Mouse (Mus musculus): ENCODE measurements around the gene Eif2b3. TPM values are rescaled to one million over a fixed set of nuclear protein-coding genes. Genes with fewer than 3 reads are reported as not detected.

Gene Eif2b3
- polyA plus RNA-seq, 1 experiment = 41.6 TPM

DNA sequence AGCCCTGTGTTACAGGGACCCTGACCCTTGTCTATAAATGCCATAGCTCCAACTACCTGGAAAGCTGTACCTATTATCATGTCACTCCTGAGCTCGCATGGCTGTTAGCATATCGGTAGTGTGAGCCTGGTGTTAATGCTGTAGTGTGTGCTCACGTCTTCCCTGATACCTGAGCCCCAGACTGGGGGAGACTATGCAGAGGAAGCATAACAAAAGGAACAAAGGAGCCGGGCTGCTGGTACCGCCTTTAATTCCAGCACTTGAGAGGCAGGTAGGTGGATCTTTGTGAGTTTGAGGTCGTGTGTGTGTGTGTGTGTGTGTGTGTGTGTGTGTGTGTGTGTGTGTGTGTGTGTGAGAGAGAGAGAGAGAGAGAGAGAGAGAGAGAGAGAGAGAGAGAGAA lies 29.5 kb upstream of the Eif2b3 start:
- no peak overlapping the region for H3ac ChIP-seq (ENCODE audit: control insufficient read depth, insufficient read length, low read depth)
- no peaks in the 10 kb centered on the region for H3K79me2 ChIP-seq (ENCODE audit: control insufficient read depth, insufficient read depth)
- no peaks in the 10 kb centered on the region for H3K27me3 ChIP-seq (ENCODE audit: control insufficient read depth, insufficient read depth, insufficient read length)
- H3K79me3 ChIP-seq (ENCODE audit: low read depth) = no peaks in the 10 kb centered on the region
- no peak for TF ChIP-seq CTCF (IDR thresholded peaks at IDR 0.05; ENCODE audit: control insufficient read depth, insufficient read depth, insufficient read length)
- H3K4me3 ChIP-seq (ENCODE audit: insufficient read depth, poor library complexity, severe bottlenecking) = no peak overlapping the region
- no peaks in the 10 kb centered on the region for H3K36me3 ChIP-seq (ENCODE audit: control insufficient read depth, insufficient read depth)

DNA sequence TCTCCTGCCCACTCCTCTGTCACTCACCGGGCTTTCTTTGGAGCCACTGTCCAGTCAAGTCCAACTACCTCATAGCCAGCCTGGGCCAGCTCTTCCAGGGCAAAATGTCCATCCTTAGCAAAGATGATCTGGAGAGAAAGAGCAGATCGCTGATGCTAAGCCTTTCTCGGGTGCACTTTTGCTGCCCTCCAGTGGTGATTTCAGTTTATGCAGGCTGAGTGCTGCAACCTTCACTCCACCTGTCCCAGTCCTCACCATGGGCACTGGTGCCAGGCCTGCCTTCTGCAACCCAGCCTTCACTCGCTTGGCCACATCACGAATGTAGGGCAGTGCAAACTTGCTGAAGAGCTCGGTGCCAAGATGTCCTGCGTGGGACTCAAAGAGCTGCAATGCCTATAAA lies 27.8 kb upstream of the Eif2b3 start:
- no peaks in the 10 kb centered on the region for H3K79me3 ChIP-seq (ENCODE audit: low read depth)
- peak; percentile 87 for TF ChIP-seq CTCF (IDR thresholded peaks at IDR 0.05; ENCODE audit: control insufficient read depth, insufficient read depth, insufficient read length)
- TF ChIP-seq MAX (IDR thresholded peaks at IDR 0.05) = no peak
- no peaks in the 10 kb centered on the region for H3K36me3 ChIP-seq (ENCODE audit: control insufficient read depth, insufficient read depth)
- no peaks in the 10 kb centered on the region for H3K79me2 ChIP-seq (ENCODE audit: control insufficient read depth, insufficient read depth)
- H3K4me3 ChIP-seq (ENCODE audit: insufficient read depth, poor library complexity, severe bottlenecking) = no peak overlapping the region
- H3K27me3 ChIP-seq (ENCODE audit: control insufficient read depth, insufficient read depth, insufficient read length) = no peaks in the 10 kb centered on the region
- H3ac ChIP-seq (ENCODE audit: control insufficient read depth, insufficient read length, low read depth) = no peak overlapping the region

GRCm38 (mm10) chr4:116993672-116994621 lies 25.3 kb upstream of the Eif2b3 start, which contains the start of gene Urod:
Gene Urod (minus strand): TSS chr4:116994413.
- Histone ChIP-seq H3K79me2 (ENCODE audit: control insufficient read depth, insufficient read depth) (no peaks in the 10 kb centered on the region), H3K79me3 (ENCODE audit: low read depth) (no peaks in the 10 kb centered on the region)
- TF ChIP-seq MYOG (IDR thresholded peaks at IDR 0.05; ENCODE audit: control insufficient read depth, extremely low read depth, insufficient read length) (no peak), FOSL1 (IDR thresholded peaks at IDR 0.05; ENCODE audit: insufficient read depth, low read length, poor library complexity, severe bottlenecking) (no peak), CEBPB (IDR thresholded peaks at IDR 0.05; ENCODE audit: low read depth) (no peak), MAX (IDR thresholded peaks at IDR 0.05) (peak; percentile 91), CTCF (IDR thresholded peaks at IDR 0.05; ENCODE audit: control insufficient read depth, insufficient read depth, insufficient read length) (no peak), MYOD1 (IDR thresholded peaks at IDR 0.05; ENCODE audit: control insufficient read depth, insufficient read length, low read depth) (peak; percentile 83), USF1 (IDR thresholded peaks at IDR 0.05; ENCODE audit: low read depth) (peak; percentile 97)

GRCm38 (mm10) chr4:116995131-116995797 lies 23.9 kb upstream of the Eif2b3 start, which contains the start of gene Hectd3:
Gene Hectd3 (plus strand): TSS chr4:116995317.
- no peak for TF ChIP-seq MYOG (IDR thresholded peaks at IDR 0.05; ENCODE audit: control insufficient read depth, extremely low read depth, insufficient read length)
- TF ChIP-seq USF1 (IDR thresholded peaks at IDR 0.05; ENCODE audit: low read depth) = no peak
- TF ChIP-seq MYOD1 (IDR thresholded peaks at IDR 0.05; ENCODE audit: control insufficient read depth, insufficient read length, low read depth) = no peak
- no peak for TF ChIP-seq MAX (IDR thresholded peaks at IDR 0.05)
- no peak for TF ChIP-seq FOSL1 (IDR thresholded peaks at IDR 0.05; ENCODE audit: insufficient read depth, low read length, poor library complexity, severe bottlenecking)
- TF ChIP-seq CEBPB (IDR thresholded peaks at IDR 0.05; ENCODE audit: low read depth) = no peak
- no peak for TF ChIP-seq CTCF (IDR thresholded peaks at IDR 0.05; ENCODE audit: control insufficient read depth, insufficient read depth, insufficient read length)
- Histone ChIP-seq H3K4me3 (ENCODE audit: insufficient read depth, poor library complexity, severe bottlenecking) (peak within 1 kb of the TSS; percentile 79), H3K79me2 (ENCODE audit: control insufficient read depth, insufficient read depth) (no peaks in the 10 kb centered on the region), H3K27me3 (ENCODE audit: control insufficient read depth, insufficient read depth, insufficient read length) (no peaks in the 10 kb centered on the region), H3K79me3 (ENCODE audit: low read depth) (no peaks in the 10 kb centered on the region), H3K36me3 (ENCODE audit: control insufficient read depth, insufficient read depth) (no peaks in the 10 kb centered on the region), H3ac (ENCODE audit: control insufficient read depth, insufficient read length, low read depth) (peak within 1 kb of the TSS; percentile 79)

More at GRCm38 (mm10) chr4:116993672-116994621, 25.3 kb upstream of the Eif2b3 start, which contains the start of gene Urod:
- Histone ChIP-seq H3ac (ENCODE audit: control insufficient read depth, insufficient read length, low read depth) (peak within 1 kb of the TSS; percentile 79), H3K36me3 (ENCODE audit: control insufficient read depth, insufficient read depth) (no peaks in the 10 kb centered on the region), H3K4me3 (ENCODE audit: insufficient read depth, poor library complexity, severe bottlenecking) (peak within 1 kb of the TSS; percentile 79), H3K27me3 (ENCODE audit: control insufficient read depth, insufficient read depth, insufficient read length) (no peaks in the 10 kb centered on the region)

DNA sequence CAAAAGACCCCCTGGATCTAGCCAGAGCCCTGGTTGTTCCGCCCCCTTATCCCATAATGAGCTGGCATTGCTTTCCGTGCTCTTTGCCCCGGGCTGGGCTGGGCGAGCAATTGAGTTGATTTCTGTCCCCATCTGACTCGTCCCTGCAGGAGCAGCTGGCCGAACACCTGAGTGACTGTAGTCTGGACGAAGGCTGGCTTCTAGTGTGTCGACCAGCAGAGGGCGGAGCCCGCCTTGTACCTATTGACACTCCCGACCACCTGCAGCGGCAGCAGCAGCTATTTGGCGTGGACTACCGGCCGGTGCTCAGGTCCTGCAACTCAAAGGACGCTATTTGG lies 23.4 kb upstream of the Eif2b3 start:
- Histone ChIP-seq H3ac (ENCODE audit: control insufficient read depth, insufficient read length, low read depth) (peak overlapping the region; percentile 79), H3K79me2 (ENCODE audit: control insufficient read depth, insufficient read depth) (no peaks in the 10 kb centered on the region), H3K4me3 (ENCODE audit: insufficient read depth, poor library complexity, severe bottlenecking) (peak overlapping the region; percentile 79), H3K27me3 (ENCODE audit: control insufficient read depth, insufficient read depth, insufficient read length) (no peaks in the 10 kb centered on the region), H3K79me3 (ENCODE audit: low read depth) (no peaks in the 10 kb centered on the region), H3K36me3 (ENCODE audit: control insufficient read depth, insufficient read depth) (no peaks in the 10 kb centered on the region)
- no peak for TF ChIP-seq USF1 (IDR thresholded peaks at IDR 0.05; ENCODE audit: low read depth)
- no peak for TF ChIP-seq FOSL1 (IDR thresholded peaks at IDR 0.05; ENCODE audit: insufficient read depth, low read length, poor library complexity, severe bottlenecking)
- no peak for TF ChIP-seq MYOG (IDR thresholded peaks at IDR 0.05; ENCODE audit: control insufficient read depth, extremely low read depth, insufficient read length)
- no peak for TF ChIP-seq CEBPB (IDR thresholded peaks at IDR 0.05; ENCODE audit: low read depth)
- TF ChIP-seq CTCF (IDR thresholded peaks at IDR 0.05; ENCODE audit: control insufficient read depth, insufficient read depth, insufficient read length) = no peak
- TF ChIP-seq MAX (IDR thresholded peaks at IDR 0.05) = no peak
- no peak for TF ChIP-seq MYOD1 (IDR thresholded peaks at IDR 0.05; ENCODE audit: control insufficient read depth, insufficient read length, low read depth)
